Mouse (Mus musculus) limb, embryonic 10.5 days (tissue): ENCODE results near the gene Ubqln4. TPM values are rescaled to one million over a fixed set of nuclear protein-coding genes. Genes with fewer than 3 reads are reported as not detected.

ENCODE experiments used
- DNase-seq: peaks from one replicate; pipeline ENCODE4 v3.0.0-alpha.2; 2017; ENCODE audit warnings: low spot score
- H3K27ac ChIP-seq: fragments of 300-500 bp; sonication (generic); 2 replicates; pipeline ENCODE4 v1.5.1; 2016; ENCODE audit warnings: mild to moderate bottlenecking
- H3K27me3 ChIP-seq: fragments of 300-500 bp; sonication (generic); 2 replicates; pipeline ENCODE4 v1.6.1; 2016; ENCODE audit warnings: low read depth, mild to moderate bottlenecking; ENCODE audit not compliant: poor library complexity, severe bottlenecking
- H3K36me3 ChIP-seq: fragments of 300-500 bp; sonication (generic); 2 replicates; pipeline ENCODE4 v1.6.1; 2016; ENCODE audit warnings: mild to moderate bottlenecking, moderate library complexity
- H3K4me1 ChIP-seq: fragments of 300-500 bp; sonication (generic); 2 replicates; pipeline ENCODE4 v1.6.1; 2016
- H3K4me3 ChIP-seq: fragments of 300-500 bp; sonication (generic); 2 replicates; pipeline ENCODE4 v1.5.1; 2016; ENCODE audit warnings: mild to moderate bottlenecking, moderate library complexity
- H3K9me3 ChIP-seq: fragments of 300-500 bp; sonication (generic); replicated peaks from 2 replicates; pipeline ENCODE4 v1.6.1; 2016; ENCODE audit warnings: mild to moderate bottlenecking
- WGBS: fragments of 180-500 bp; shearing (Covaris S2); methylation state at CpG from one replicate; pipeline ENCODE4 v1.1.7; 2016; 5-methylcytosine and 5-hydroxymethylcytosine counted together
- polyA plus RNA-seq: library from polyadenylated mRNA; unstranded; fragments of >200 nt; fragmentation: Nextera tagmentation; extraction: Ambion mirVana; gene quantifications from 2 replicates; pipeline ENCODE4 v1.2.1, GENCODE M21; 2016

The Ubqln4 gene
- polyA plus RNA-seq, 1 experiment from 2014 or later, result 79.5 TPM

GRCm38 (mm10) chr3:88529204-88530000 is 24.2 kb upstream of the Ubqln4 start:
- Histone ChIP-seq H3K27me3 (no peaks in the 10 kb centered on the region), H3K27ac (peak overlapping the region; percentile 100), H3K4me1 (peaks cover 56% of the 10 kb centered on the region), H3K36me3 (peaks cover 32% of the 10 kb centered on the region), H3K4me3 (peak overlapping the region; percentile 86), H3K9me3 (no peaks in the 10 kb centered on the region)
- WGBS, result 34% methylated on average over 7 of the region's 7 CpGs
- DNase-seq, result peak; percentile 53

- Histone ChIP-seq H3K27ac (peak overlapping the region; percentile 100), H3K27me3 (no peaks in the 10 kb centered on the region), H3K4me1 (peaks cover 65% of the 10 kb centered on the region), H3K4me3 (peak overlapping the region; percentile 86), H3K36me3 (peaks cover 32% of the 10 kb centered on the region), H3K9me3 (no peaks in the 10 kb centered on the region)
- WGBS, result 10% methylated on average over 11 of the region's 11 CpGs
- DNase-seq, result peak; percentile 71
Measured at GRCm38 (mm10) chr3:88530082-88530864, 23.3 kb upstream of the Ubqln4 start.

- H3K36me3 ChIP-seq, result peaks cover 41% of the 10 kb centered on the region
- H3K27ac ChIP-seq, result peak overlapping the region; percentile 100
- peaks cover 70% of the 10 kb centered on the region for H3K4me1 ChIP-seq
- H3K9me3 ChIP-seq, result no peaks in the 10 kb centered on the region
- H3K4me3 ChIP-seq, result peak overlapping the region; percentile 86
- WGBS, result under 1% methylated on average over 62 of the region's 63 CpGs
- peak; percentile 94 for DNase-seq
- H3K27me3 ChIP-seq, result no peaks in the 10 kb centered on the region
Measured at GRCm38 (mm10) chr3:88531348-88532298, 21.9 kb upstream of the Ubqln4 start.

- Histone ChIP-seq H3K9me3 (no peaks in the 10 kb centered on the region), H3K36me3 (peaks cover 48% of the 10 kb centered on the region), H3K27me3 (no peaks in the 10 kb centered on the region), H3K27ac (peak within 1 kb of the TSS; percentile 100), H3K4me3 (peak within 1 kb of the TSS; percentile 86), H3K4me1 (peaks cover 71% of the 10 kb centered on the region)
- 1% methylated on average over 29 of the region's 31 CpGs for WGBS
- no peak for DNase-seq
Measured at GRCm38 (mm10) chr3:88532299-88532674, 21.3 kb upstream of the Ubqln4 start, which contains the start of gene Mex3a. Mex3a (plus strand) TSS chr3:88532395.

- under 1% methylated on average over 40 of the region's 40 CpGs for WGBS
- H3K36me3 ChIP-seq, result peaks cover 49% of the 10 kb centered on the region
- H3K27me3 ChIP-seq, result no peaks in the 10 kb centered on the region
- H3K4me3 ChIP-seq, result peak overlapping the region; percentile 86
- peak overlapping the region; percentile 100 for H3K27ac ChIP-seq
- peak; percentile 77 for DNase-seq
- no peaks in the 10 kb centered on the region for H3K9me3 ChIP-seq
- peaks cover 71% of the 10 kb centered on the region for H3K4me1 ChIP-seq
Measured at GRCm38 (mm10) chr3:88532689-88533511, 20.7 kb upstream of the Ubqln4 start.

GRCm38 (mm10) chr3:88533706-88534105 is 19.9 kb upstream of the Ubqln4 start:
- no peaks in the 10 kb centered on the region for H3K9me3 ChIP-seq
- peak overlapping the region; percentile 86 for H3K4me3 ChIP-seq
- peak; percentile 62 for DNase-seq
- WGBS, result 2% methylated on average over 3 of the region's 5 CpGs
- peaks cover 55% of the 10 kb centered on the region for H3K36me3 ChIP-seq
- H3K27ac ChIP-seq, result peak overlapping the region; percentile 100
- no peaks in the 10 kb centered on the region for H3K27me3 ChIP-seq
- H3K4me1 ChIP-seq, result peaks cover 71% of the 10 kb centered on the region

GRCm38 (mm10) chr3:88535005-88535404 is 18.6 kb upstream of the Ubqln4 start:
- Histone ChIP-seq H3K36me3 (peaks cover 64% of the 10 kb centered on the region), H3K27ac (peak overlapping the region; percentile 100), H3K9me3 (no peaks in the 10 kb centered on the region), H3K27me3 (no peaks in the 10 kb centered on the region), H3K4me1 (peaks cover 68% of the 10 kb centered on the region), H3K4me3 (peak overlapping the region; percentile 86)
- DNase-seq, result no peak
- 24% methylated on average over 3 of the region's 3 CpGs for WGBS

- H3K4me3 ChIP-seq, result peak overlapping the region; percentile 86
- H3K4me1 ChIP-seq, result peaks cover 66% of the 10 kb centered on the region
- peak overlapping the region; percentile 100 for H3K27ac ChIP-seq
- no peaks in the 10 kb centered on the region for H3K9me3 ChIP-seq
- no peaks in the 10 kb centered on the region for H3K27me3 ChIP-seq
- DNase-seq, result no peak
- WGBS, result 62% methylated on average over 4 of the region's 4 CpGs
- peaks cover 69% of the 10 kb centered on the region for H3K36me3 ChIP-seq
Measured at GRCm38 (mm10) chr3:88535527-88535926, 18.0 kb upstream of the Ubqln4 start.

- Histone ChIP-seq H3K4me3 (peak overlapping the region; percentile 86), H3K36me3 (peaks cover 77% of the 10 kb centered on the region), H3K27ac (peak overlapping the region; percentile 100), H3K9me3 (no peaks in the 10 kb centered on the region), H3K4me1 (peaks cover 66% of the 10 kb centered on the region), H3K27me3 (no peaks in the 10 kb centered on the region)
- 16% methylated on average over 64 of the region's 64 CpGs for WGBS
- DNase-seq, result peak; percentile 78
Measured at GRCm38 (mm10) chr3:88536103-88536930, 17.2 kb upstream of the Ubqln4 start.

GRCm38 (mm10) chr3:88537146-88537545 is 16.4 kb upstream of the Ubqln4 start:
- peaks cover 84% of the 10 kb centered on the region for H3K36me3 ChIP-seq
- peak overlapping the region; percentile 100 for H3K27ac ChIP-seq

More at GRCm38 (mm10) chr3:88537146-88537545, 16.4 kb upstream of the Ubqln4 start:
- Histone ChIP-seq H3K4me1 (peaks cover 74% of the 10 kb centered on the region), H3K9me3 (no peaks in the 10 kb centered on the region), H3K27me3 (no peaks in the 10 kb centered on the region), H3K4me3 (peak overlapping the region; percentile 86)
- DNase-seq, result no peak
- WGBS, result 77% methylated on average over 6 of the region's 6 CpGs
